Mouse (Mus musculus) cerebellum, adult 9-11 months (tissue): ENCODE data around the gene Ifrd1.
"Not testable (repeated sequence)": the region's sequence is repeated elsewhere in the genome, so short reads cannot be mapped to it uniquely, and the experiment has no call there.

Experiments used
- DNase-seq: peaks from one replicate; pipeline ENCODE4 v3.0.0; 2022

Gene Ifrd1

GRCm38 (mm10) chr12:40248454-40249180 is at the start of gene Ifrd1:
Gene Ifrd1 (minus strand): TSS chr12:40248504.
- DNase-seq: no peak

- no peak for DNase-seq
Measured at GRCm38 (mm10) chr12:40286539-40286938, 38.2 kb upstream of the Ifrd1 start.

GRCm38 (mm10) chr12:40280596-40281325 is 32.5 kb upstream of the Ifrd1 start:
- no peak for DNase-seq

GRCm38 (mm10) chr12:40277581-40277980 is 29.3 kb upstream of the Ifrd1 start:
- DNase-seq: no peak

- no peak for DNase-seq
Measured at GRCm38 (mm10) chr12:40274931-40275330, 26.6 kb upstream of the Ifrd1 start.

- no peak for DNase-seq
Measured at GRCm38 (mm10) chr12:40273339-40273738, 25.0 kb upstream of the Ifrd1 start.

GRCm38 (mm10) chr12:40272710-40273109 is 24.4 kb upstream of the Ifrd1 start:
- DNase-seq: no peak

GRCm38 (mm10) chr12:40268313-40268712 is 20.0 kb upstream of the Ifrd1 start:
- no peak for DNase-seq

- DNase-seq: no peak
Measured at GRCm38 (mm10) chr12:40263712-40264111, 15.4 kb upstream of the Ifrd1 start.

GRCm38 (mm10) chr12:40263006-40263405 is 14.7 kb upstream of the Ifrd1 start:
- no peak for DNase-seq

GRCm38 (mm10) chr12:40258462-40259000 is 10.2 kb upstream of the Ifrd1 start:
- DNase-seq: no peak

GRCm38 (mm10) chr12:40257226-40257625 is 8.9 kb upstream of the Ifrd1 start:
- peak; percentile 61 for DNase-seq

- DNase-seq: no peak
Measured at GRCm38 (mm10) chr12:40256543-40256942, 8.2 kb upstream of the Ifrd1 start.

GRCm38 (mm10) chr12:40256033-40256432 is 7.7 kb upstream of the Ifrd1 start:
- no peak for DNase-seq

GRCm38 (mm10) chr12:40255310-40255709 is 7.0 kb upstream of the Ifrd1 start:
- not testable (repeated sequence) for DNase-seq

GRCm38 (mm10) chr12:40254729-40255128 is 6.4 kb upstream of the Ifrd1 start:
- DNase-seq: no peak

GRCm38 (mm10) chr12:40253241-40253640 is 4.9 kb upstream of the Ifrd1 start:
- no peak for DNase-seq

GRCm38 (mm10) chr12:40250256-40250655 is 2.0 kb upstream of the Ifrd1 start:
- no peak for DNase-seq

GRCm38 (mm10) chr12:40247976-40248375 is 328 bp downstream of the Ifrd1 start:
- no peak for DNase-seq

- DNase-seq: no peak
Measured at GRCm38 (mm10) chr12:40247384-40247783, 920 bp downstream of the Ifrd1 start.

GRCm38 (mm10) chr12:40245434-40245970 is 2.8 kb downstream of the Ifrd1 start:
- DNase-seq: no peak

GRCm38 (mm10) chr12:40244926-40245325 is 3.4 kb downstream of the Ifrd1 start:
- no peak for DNase-seq

GRCm38 (mm10) chr12:40243821-40244221 is 4.5 kb downstream of the Ifrd1 start:
- DNase-seq: peak; percentile 16

GRCm38 (mm10) chr12:40243241-40243640 is 5.1 kb downstream of the Ifrd1 start:
- DNase-seq: no peak
